Mouse (Mus musculus) limb, embryonic 11.5 days (tissue): ENCODE measurements at regions not wholly inside any gene's neighbourhood (a gene's known extent, or its start where the extent isn't known, plus 50 kb on each side); places are given as distances from the start of the nearest gene placed in this dataset.

Experiments
- ATAC-seq: fragments of 200-750 bp; cut with Nextera tagmentation; 2 replicates; pipeline ENCODE4 v1.8.0; 2017; ENCODE audit warnings: low read depth; ENCODE audit not compliant: insufficient number of reproducible peaks, low FRiP score, low TSS enrichment
- DNase-seq: peaks from one replicate; pipeline ENCODE4 v3.0.0-alpha.2; 2015; ENCODE audit warnings: low spot score
- H3K27ac ChIP-seq: fragments of 300-500 bp; sonication (generic); replicated peaks from 2 replicates; pipeline ENCODE4 v1.5.1; 2014; ENCODE audit warnings: low read depth, mild to moderate bottlenecking, low read length
- H3K27me3 ChIP-seq: fragments of 300-500 bp; sonication (generic); 2 replicates; pipeline ENCODE4 v1.6.1; 2014; ENCODE audit warnings: mild to moderate bottlenecking, low read length, mixed read lengths; ENCODE audit not compliant: control insufficient read depth, insufficient read depth
- H3K36me3 ChIP-seq: fragments of 300-500 bp; sonication (generic); 2 replicates; pipeline ENCODE4 v1.6.1; 2014; ENCODE audit warnings: mild to moderate bottlenecking, low read length, moderate library complexity, mixed read lengths; ENCODE audit not compliant: control insufficient read depth, insufficient read depth
- H3K4me1 ChIP-seq: fragments of 300-500 bp; sonication (generic); 2 replicates; pipeline ENCODE4 v1.6.1; 2014; ENCODE audit warnings: low read length, mixed read lengths; ENCODE audit not compliant: control insufficient read depth, insufficient read depth
- H3K4me2 ChIP-seq: fragments of 300-500 bp; sonication (generic); 2 replicates; pipeline ENCODE4 v1.6.1; 2014; ENCODE audit warnings: low read depth, mild to moderate bottlenecking, moderate library complexity; ENCODE audit not compliant: severe bottlenecking
- H3K4me3 ChIP-seq: fragments of 300-500 bp; sonication (generic); 2 replicates; pipeline ENCODE4 v1.5.1; 2014; ENCODE audit warnings: low read depth, low read length
- H3K9ac ChIP-seq: fragments of 300-500 bp; sonication (generic); 2 replicates; pipeline ENCODE4 v1.6.1; 2014; ENCODE audit warnings: mild to moderate bottlenecking, low read length
- H3K9me3 ChIP-seq: fragments of 300-500 bp; sonication (generic); 2 replicates; pipeline ENCODE4 v1.6.1; 2016; ENCODE audit warnings: low read length; ENCODE audit not compliant: control insufficient read depth
- WGBS: fragments of 180-500 bp; shearing (Covaris S2); extraction: QIAGEN DNeasy Blood & Tissue Kit; methylation state at CpG from one replicate; pipeline ENCODE4 v1.1.7; 2014; 5-methylcytosine and 5-hydroxymethylcytosine counted together

GRCm38 (mm10) chr10:39316533-39316932 is 52.1 kb upstream of the Fyn start:
- Histone ChIP-seq H3K27ac (no peak overlapping the region), H3K9me3 (no peaks in the 10 kb centered on the region), H3K4me2 (no peak overlapping the region), H3K4me3 (no peak overlapping the region), H3K36me3 (no peaks in the 10 kb centered on the region), H3K9ac (no peak overlapping the region), H3K4me1 (peaks cover 14% of the 10 kb centered on the region), H3K27me3 (no peaks in the 10 kb centered on the region)
- ATAC-seq (no peak), DNase-seq (no peak)
- 70% methylated on average over 4 of the region's 4 CpGs for WGBS

- Histone ChIP-seq H3K4me3 (no peak overlapping the region), H3K27me3 (no peaks in the 10 kb centered on the region), H3K9me3 (no peaks in the 10 kb centered on the region), H3K36me3 (no peaks in the 10 kb centered on the region), H3K9ac (no peak overlapping the region), H3K27ac (no peak overlapping the region), H3K4me2 (no peak overlapping the region), H3K4me1 (peaks cover 5% of the 10 kb centered on the region; the same call in 1 of the 2 replicates)
- 93% methylated on average over 6 of the region's 6 CpGs for WGBS
- ATAC-seq (no peak), DNase-seq (no peak)
Observed at GRCm38 (mm10) chr10:39315434-39316174, 53.1 kb upstream of the Fyn start.

- Histone ChIP-seq H3K4me2 (no peak overlapping the region), H3K36me3 (no peaks in the 10 kb centered on the region), H3K4me3 (no peak overlapping the region), H3K27me3 (no peaks in the 10 kb centered on the region), H3K9ac (no peak overlapping the region), H3K27ac (no peak overlapping the region), H3K9me3 (no peaks in the 10 kb centered on the region), H3K4me1 (peaks cover 3% of the 10 kb centered on the region; the same call in 1 of the 2 replicates)
- DNase-seq (no peak), ATAC-seq (no peak)
- 86% methylated on average over 1 of the region's 1 CpGs for WGBS
Observed at GRCm38 (mm10) chr10:39311501-39311900, 57.2 kb upstream of the Fyn start.

GRCm38 (mm10) chr10:39308535-39308934 is 60.1 kb upstream of the Fyn start:
- Histone ChIP-seq H3K4me3 (no peak overlapping the region), H3K4me2 (no peak overlapping the region), H3K9ac (no peak overlapping the region), H3K36me3 (no peaks in the 10 kb centered on the region), H3K27ac (no peak overlapping the region), H3K9me3 (no peaks in the 10 kb centered on the region), H3K27me3 (no peaks in the 10 kb centered on the region), H3K4me1 (no peaks in the 10 kb centered on the region)
- DNase-seq: no peak
- ATAC-seq: no peak
- WGBS: 78% methylated on average over 1 of the region's 1 CpGs

- DNase-seq: peak; percentile 29
- H3K4me2 ChIP-seq: no peak overlapping the region; the same call in 1 of the 2 replicates
- H3K27ac ChIP-seq: no peak overlapping the region
- no peaks in the 10 kb centered on the region for H3K27me3 ChIP-seq
- H3K9me3 ChIP-seq: no peaks in the 10 kb centered on the region
- H3K9ac ChIP-seq: 0 out of 2 replicates have a peak overlapping the region, but pooled peaks have one; percentile 22
- peaks cover 16% of the 10 kb centered on the region for H3K4me1 ChIP-seq
- 56% methylated on average over 11 of the region's 11 CpGs for WGBS
- H3K4me3 ChIP-seq: no peak overlapping the region
- H3K36me3 ChIP-seq: no peaks in the 10 kb centered on the region
- ATAC-seq: no peak
Observed at GRCm38 (mm10) chr10:39292703-39293496, 75.8 kb upstream of the Fyn start.

- ATAC-seq (no peak), DNase-seq (no peak)
- 83% methylated on average over 9 of the region's 9 CpGs for WGBS
- H3K27me3 ChIP-seq: no peaks in the 10 kb centered on the region
- H3K4me2 ChIP-seq: no peak overlapping the region
- H3K4me1 ChIP-seq: peaks cover 16% of the 10 kb centered on the region
- no peak overlapping the region for H3K9ac ChIP-seq
- no peak overlapping the region for H3K27ac ChIP-seq
- H3K9me3 ChIP-seq: no peaks in the 10 kb centered on the region
- H3K36me3 ChIP-seq: no peaks in the 10 kb centered on the region
- H3K4me3 ChIP-seq: no peak overlapping the region
Observed at GRCm38 (mm10) chr10:39291747-39292198, 76.9 kb upstream of the Fyn start.

GRCm38 (mm10) chr10:39291134-39291746 is 77.4 kb upstream of the Fyn start:
- no peak overlapping the region for H3K4me2 ChIP-seq
- no peak overlapping the region for H3K4me3 ChIP-seq
- no peak overlapping the region for H3K27ac ChIP-seq
- no peaks in the 10 kb centered on the region for H3K9me3 ChIP-seq
- no peak overlapping the region for H3K9ac ChIP-seq
- 78% methylated on average over 8 of the region's 8 CpGs for WGBS
- ATAC-seq: no peak
- H3K4me1 ChIP-seq: peaks cover 16% of the 10 kb centered on the region
- no peaks in the 10 kb centered on the region for H3K36me3 ChIP-seq
- DNase-seq: no peak
- H3K27me3 ChIP-seq: no peaks in the 10 kb centered on the region

- 57% methylated on average over 1 of the region's 1 CpGs for WGBS
- H3K9ac ChIP-seq: no peak overlapping the region
- DNase-seq (no peak), ATAC-seq (no peak)
- H3K4me2 ChIP-seq: no peak overlapping the region
- no peaks in the 10 kb centered on the region for H3K9me3 ChIP-seq
- H3K27me3 ChIP-seq: no peaks in the 10 kb centered on the region
- peaks cover 16% of the 10 kb centered on the region for H3K4me1 ChIP-seq
- H3K4me3 ChIP-seq: no peak overlapping the region
- no peaks in the 10 kb centered on the region for H3K36me3 ChIP-seq
- H3K27ac ChIP-seq: no peak overlapping the region
Observed at GRCm38 (mm10) chr10:39290245-39290644, 78.4 kb upstream of the Fyn start.
